Mouse (Mus musculus) heart, postnatal 0 days (tissue): ENCODE data around the gene Mical2. TPM values are rescaled to one million over a fixed set of nuclear protein-coding genes. Genes with fewer than 3 reads are reported as not detected.

Experiments used
- ATAC-seq: fragments of 200-750 bp; cut with Nextera tagmentation; 2 replicates; pipeline ENCODE4 v1.8.0; 2017; ENCODE audit warnings: low read depth, moderate number of reproducible peaks, moderate library complexity; ENCODE audit not compliant: insufficient read depth
- DNase-seq: peaks from one replicate; pipeline ENCODE4 v3.0.0-alpha.2; 2016; ENCODE audit warnings: low spot score
- H3K27ac ChIP-seq: fragments of 300-500 bp; sonication (generic); 2 replicates; pipeline ENCODE4 v1.5.1; 2014; ENCODE audit warnings: low read depth, mild to moderate bottlenecking
- H3K27me3 ChIP-seq: fragments of 300-500 bp; sonication (generic); 2 replicates; pipeline ENCODE4 v1.6.1; 2014; ENCODE audit warnings: low read length, mixed read lengths; ENCODE audit not compliant: control insufficient read depth, insufficient read depth
- H3K36me3 ChIP-seq: fragments of 300-500 bp; sonication (generic); replicated peaks from 2 replicates; pipeline ENCODE4 v1.6.1; 2014; ENCODE audit warnings: low read length, mixed read lengths; ENCODE audit not compliant: control insufficient read depth, insufficient read depth
- H3K4me1 ChIP-seq: fragments of 300-500 bp; sonication (generic); 2 replicates; pipeline ENCODE4 v1.6.1; 2014; ENCODE audit warnings: antibody characterized with exemption; ENCODE audit not compliant: control insufficient read depth, insufficient read depth
- H3K4me2 ChIP-seq: fragments of 300-500 bp; sonication (generic); 2 replicates; pipeline ENCODE4 v1.6.1; 2014; ENCODE audit warnings: low read depth, mild to moderate bottlenecking, low read length, moderate library complexity
- H3K4me3 ChIP-seq: fragments of 300-500 bp; sonication (generic); 2 replicates; pipeline ENCODE4 v1.5.1; 2014; ENCODE audit warnings: low read depth, low read length
- H3K9ac ChIP-seq: fragments of 300-500 bp; sonication (generic); replicated peaks from 2 replicates; pipeline ENCODE4 v1.6.1; 2014; ENCODE audit warnings: low read depth, low read length, mixed read lengths
- H3K9me3 ChIP-seq: fragments of 300-500 bp; sonication (generic); replicated peaks from 2 replicates; pipeline ENCODE4 v1.6.1; 2016; ENCODE audit warnings: low read length; ENCODE audit not compliant: control insufficient read depth
- CTCF ChIP-seq: IDR thresholded peaks from 2 replicates; pipeline ENCODE4 v1.5.1; 2016; ENCODE audit warnings: antibody characterized with exemption, control low read depth, low read depth
- EP300 ChIP-seq: IDR thresholded peaks from 2 replicates; pipeline ENCODE4 v1.6.1; 2016; ENCODE audit warnings: antibody characterized with exemption, low read depth
- WGBS: fragments of 180-500 bp; shearing (Covaris S2); extraction: QIAGEN DNeasy Blood & Tissue Kit; methylation state at CpG from one replicate; pipeline ENCODE4 v1.1.7; 2014; 5-methylcytosine and 5-hydroxymethylcytosine counted together
- polyA plus RNA-seq: library from polyadenylated mRNA; unstranded; fragments of >200 nt; fragmentation: Nextera tagmentation; extraction: Ambion mirVana; gene quantifications from 2 replicates; pipeline ENCODE4 v1.2.1, GENCODE M21; 2015
- total RNA-seq: library from RNA; depleted of rRNA; stranded (reverse); fragments of >200 nt; gene quantifications from 2 replicates; pipeline ENCODE4 v1.2.3, GENCODE M21; 2014; ENCODE audit warnings: low replicate concordance

The Mical2 gene
- total and polyA plus RNA-seq, 2 experiments from 2014 or later = 78.1 to 136 TPM

DNA sequence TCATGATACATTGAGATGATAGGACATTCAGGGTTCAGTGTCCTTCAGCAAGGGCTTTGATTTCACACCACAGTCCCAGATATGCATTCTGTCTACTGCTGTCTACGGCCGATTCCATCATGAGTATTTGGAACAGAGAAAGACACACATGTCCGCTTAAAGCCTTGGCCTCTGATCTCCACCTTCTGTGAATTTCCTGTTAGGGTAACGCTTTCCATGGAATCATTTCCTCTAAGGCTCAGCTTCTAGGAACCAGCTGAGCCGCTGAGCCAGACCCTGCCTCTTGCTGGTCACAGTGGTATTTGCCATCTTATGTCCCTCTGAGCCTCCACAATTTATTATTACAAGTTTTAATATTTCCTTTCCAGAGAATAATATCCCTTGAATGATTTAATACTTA is 87.6 kb downstream of the Mical2 start:
- peaks cover 43% of the 10 kb centered on the region for H3K4me1 ChIP-seq

DNA sequence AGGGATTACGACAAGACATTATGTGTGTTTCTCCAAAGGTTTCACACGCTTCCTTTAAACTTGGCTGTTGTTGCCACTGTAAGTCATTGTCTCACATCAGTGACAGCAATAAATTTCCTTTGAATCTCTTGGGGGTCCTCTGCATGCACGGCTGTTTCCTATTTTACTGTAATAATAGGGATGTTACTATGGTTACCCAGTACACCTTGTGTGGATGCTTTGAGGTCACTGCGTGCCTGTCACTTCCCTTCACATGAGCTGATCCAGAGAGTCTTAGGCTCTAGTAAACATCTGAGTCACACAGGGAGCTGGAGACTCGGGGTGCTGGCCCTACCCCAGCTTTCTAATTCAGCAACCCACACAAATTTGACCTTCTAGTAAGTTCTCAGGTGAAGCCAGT is 88.0 kb downstream of the Mical2 start:
- Histone ChIP-seq H3K27ac (peak overlapping the region; percentile 19; the same call in 1 of the 2 replicates), H3K4me2 (no peak overlapping the region), H3K4me3 (no peak overlapping the region), H3K36me3 (peaks cover 92% of the 10 kb centered on the region), H3K9me3 (no peaks in the 10 kb centered on the region), H3K4me1 (peaks cover 46% of the 10 kb centered on the region), H3K9ac (no peak overlapping the region), H3K27me3 (no peaks in the 10 kb centered on the region)
- ATAC-seq = no peak
- TF ChIP-seq EP300 (0 out of 2 replicates have a peak, but pooled peaks have one; percentile 16), CTCF (no peak)
- 56% methylated on average over 5 of the region's 5 CpGs for WGBS
- no peak for DNase-seq

More for the DNA sequence above, 87.6 kb downstream of the Mical2 start:
- 60% methylated on average over 5 of the region's 5 CpGs for WGBS
- TF ChIP-seq EP300 = no peak
- no peak for TF ChIP-seq CTCF
- Histone ChIP-seq H3K4me3 (no peak overlapping the region), H3K4me2 (no peak overlapping the region), H3K27ac (peak overlapping the region; percentile 39), H3K27me3 (no peaks in the 10 kb centered on the region), H3K9ac (no peak overlapping the region), H3K9me3 (no peaks in the 10 kb centered on the region), H3K36me3 (peaks cover 92% of the 10 kb centered on the region)
- DNase-seq (peak; percentile 48), ATAC-seq (no peak)

GRCm38 (mm10) chr7:112316239-112316638 is 90.6 kb downstream of the Mical2 start:
- no peak overlapping the region for H3K4me3 ChIP-seq
- peaks cover 90% of the 10 kb centered on the region for H3K36me3 ChIP-seq
- TF ChIP-seq EP300 (no peak), CTCF (no peak)
- H3K4me2 ChIP-seq = no peak overlapping the region
- no peaks in the 10 kb centered on the region for H3K27me3 ChIP-seq
- no peak overlapping the region for H3K9ac ChIP-seq
- H3K9me3 ChIP-seq = no peaks in the 10 kb centered on the region
- H3K27ac ChIP-seq = peak overlapping the region; percentile 79
- DNase-seq (peak; percentile 51), ATAC-seq (peak; percentile 57)
- WGBS = 24% methylated on average over 1 of the region's 1 CpGs
- H3K4me1 ChIP-seq = peaks cover 45% of the 10 kb centered on the region

GRCm38 (mm10) chr7:112317491-112317890 is 91.8 kb downstream of the Mical2 start:
- ATAC-seq (peak; percentile 77), DNase-seq (peak; percentile 81)
- peaks cover 45% of the 10 kb centered on the region for H3K4me1 ChIP-seq
- no peaks in the 10 kb centered on the region for H3K9me3 ChIP-seq
- H3K9ac ChIP-seq = no peak overlapping the region
- WGBS = 10% methylated on average over 5 of the region's 5 CpGs
- no peaks in the 10 kb centered on the region for H3K27me3 ChIP-seq
- peak; percentile 90 for TF ChIP-seq EP300
- TF ChIP-seq CTCF = no peak
- H3K36me3 ChIP-seq = peaks cover 90% of the 10 kb centered on the region
- no peak overlapping the region for H3K4me3 ChIP-seq
- no peak overlapping the region for H3K4me2 ChIP-seq
- H3K27ac ChIP-seq = peak overlapping the region; percentile 79

DNA sequence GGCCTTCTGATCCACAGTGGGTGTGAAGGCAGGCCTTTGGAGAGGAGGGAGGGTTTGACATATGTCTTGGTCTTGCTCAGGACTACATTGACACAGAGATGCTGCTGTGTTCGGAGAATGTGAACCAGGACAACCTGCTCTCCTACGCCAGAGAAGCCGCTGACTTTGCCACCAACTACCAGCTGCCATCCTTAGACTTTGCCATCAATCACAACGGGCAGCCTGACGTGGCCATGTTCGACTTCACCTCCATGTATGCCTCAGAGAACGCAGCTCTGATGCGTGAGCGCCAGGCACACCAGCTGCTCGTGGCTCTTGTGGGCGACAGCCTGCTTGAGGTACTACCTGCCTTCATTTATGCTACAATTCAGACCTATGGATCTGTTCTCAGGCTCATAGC is 92.7 kb downstream of the Mical2 start:
- no peaks in the 10 kb centered on the region for H3K9me3 ChIP-seq
- TF ChIP-seq EP300 (no peak), CTCF (no peak)
- H3K4me1 ChIP-seq = peaks cover 45% of the 10 kb centered on the region
- peak overlapping the region; percentile 79; the same call in 1 of the 2 replicates for H3K27ac ChIP-seq
- ATAC-seq (no peak), DNase-seq (no peak)
- peaks cover 90% of the 10 kb centered on the region for H3K36me3 ChIP-seq
- no peak overlapping the region for H3K4me2 ChIP-seq
- H3K27me3 ChIP-seq = no peaks in the 10 kb centered on the region
- H3K4me3 ChIP-seq = no peak overlapping the region
- no peak overlapping the region for H3K9ac ChIP-seq
- WGBS = 93% methylated on average over 11 of the region's 11 CpGs

DNA sequence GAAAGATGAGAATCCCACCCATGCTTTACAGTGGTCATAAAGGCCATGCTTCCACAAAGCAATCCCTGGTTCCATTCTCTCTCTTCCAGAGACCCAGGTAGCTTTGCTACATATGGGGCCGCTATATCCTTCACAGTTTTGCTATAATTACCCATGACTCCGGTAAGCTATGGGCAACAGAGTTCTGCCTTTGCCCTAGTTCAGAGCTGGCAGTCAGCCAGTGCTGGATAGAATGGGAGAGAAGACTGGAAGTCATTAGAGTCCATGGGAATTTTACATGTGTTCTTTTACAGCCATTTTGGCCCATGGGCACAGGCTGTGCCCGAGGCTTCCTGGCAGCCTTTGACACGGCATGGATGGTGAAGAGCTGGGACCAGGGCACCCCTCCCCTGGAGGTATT is 93.8 kb downstream of the Mical2 start:
- H3K4me1 ChIP-seq = peaks cover 45% of the 10 kb centered on the region
- 46% methylated on average over 4 of the region's 4 CpGs for WGBS
- ATAC-seq = no peak

More for the DNA sequence above, 93.8 kb downstream of the Mical2 start:
- H3K27ac ChIP-seq = peak overlapping the region; percentile 50
- peaks cover 91% of the 10 kb centered on the region for H3K36me3 ChIP-seq
- TF ChIP-seq EP300 (no peak), CTCF (no peak)
- H3K4me2 ChIP-seq = no peak overlapping the region
- H3K27me3 ChIP-seq = no peaks in the 10 kb centered on the region
- no peaks in the 10 kb centered on the region for H3K9me3 ChIP-seq
- DNase-seq = peak; percentile 25
- no peak overlapping the region for H3K4me3 ChIP-seq
- no peak overlapping the region for H3K9ac ChIP-seq
